Mouse (Mus musculus) spleen, adult 2 months (tissue): Measurements from ENCODE around the gene Oprl1.

Experiments used
- CTCF ChIP-seq: fragments of 200-500 bp; IDR thresholded peaks from 2 replicates; pipeline ENCODE4 v1.5.1; 2011; ENCODE audit warnings: mild to moderate bottlenecking, inconsistent platforms; ENCODE audit not compliant: insufficient read depth, insufficient read length, insufficient replicate concordance; ENCODE audit errors: extremely low read depth
- POLR2A ChIP-seq: fragments of 200-500 bp; IDR thresholded peaks from 2 replicates; pipeline ENCODE4 v1.6.1; 2011; ENCODE audit warnings: low read depth, low read length, inconsistent platforms

DNA sequence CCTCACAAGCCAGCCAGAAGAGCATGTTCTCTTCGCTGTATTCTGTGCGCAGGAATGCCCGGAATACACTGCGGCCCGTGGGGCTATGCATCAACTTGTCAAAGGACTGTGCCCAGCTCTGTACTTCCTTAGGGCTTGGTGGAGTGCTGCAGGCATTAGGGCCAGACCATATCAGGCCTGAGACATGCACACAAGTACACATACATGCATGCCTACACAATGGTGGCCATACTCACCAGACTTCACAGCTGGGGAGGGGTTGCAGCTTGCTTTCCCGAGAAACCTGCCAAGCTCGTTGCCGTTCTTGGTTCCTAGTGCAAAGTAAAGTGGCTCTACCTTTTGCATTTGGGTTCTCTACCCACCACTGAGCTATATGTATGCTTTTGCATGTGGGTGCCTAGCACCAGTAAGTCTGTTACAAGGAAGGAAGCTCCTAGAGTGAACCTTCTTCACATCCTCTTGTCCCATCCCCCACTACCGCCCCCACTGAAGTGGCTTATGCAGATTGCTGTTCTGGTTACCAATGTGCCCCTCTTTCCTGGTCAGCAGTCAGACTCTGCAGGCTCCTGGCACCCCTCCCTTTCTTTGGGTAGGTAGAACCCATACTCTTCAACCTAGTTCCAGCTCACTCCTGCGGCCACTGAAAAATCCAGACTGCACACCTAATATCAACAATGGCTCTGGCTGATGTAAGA is 25.2 kb upstream of the Oprl1 start:
- TF ChIP-seq CTCF (no peak), POLR2A (no peak)
